Mouse (Mus musculus): ENCODE measurements at regions not wholly inside any gene's neighbourhood (a gene's known extent, or its start where the extent isn't known, plus 50 kb on each side); places are given as distances from the start of the nearest gene placed in this dataset.
A peak's percentile ranks its signal among the peaks of the same experiment; 100 is the strongest.

DNA sequence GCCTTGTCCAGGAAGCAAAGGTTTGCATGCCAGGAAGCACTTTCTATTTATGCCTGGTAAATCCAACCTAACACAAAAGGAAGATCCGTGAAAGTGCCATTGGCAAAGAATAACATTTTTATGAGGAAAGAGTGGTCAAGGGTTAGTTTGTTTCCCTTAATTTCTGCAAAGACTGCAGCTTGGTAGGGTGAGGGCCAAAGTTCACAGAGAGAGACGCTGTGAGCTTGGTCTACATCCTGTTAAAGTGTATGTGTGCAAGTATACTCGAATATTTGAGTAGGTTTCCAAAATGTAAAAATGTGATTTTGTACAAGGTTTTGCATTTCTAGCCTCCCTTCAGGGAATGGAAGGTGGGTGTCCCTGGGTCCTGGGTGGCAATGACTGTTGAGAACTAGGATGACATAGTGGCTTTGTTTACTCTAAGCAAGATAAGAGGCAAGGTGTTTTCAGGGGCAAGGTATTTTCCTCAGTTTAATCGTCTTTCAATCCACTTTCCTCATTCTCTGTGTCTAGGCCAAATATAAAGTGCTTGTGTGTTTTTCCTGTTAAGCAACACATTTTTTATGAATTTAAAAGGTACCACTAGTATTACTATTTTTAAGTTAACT lies 64.3 kb upstream of the Ralgapa2 start:
- peak overlapping the region; percentile 90 for H3K27ac ChIP-seq (replicated peaks; ENCODE audit: insufficient read depth, low read depth, low read length)
- no peaks in the 10 kb centered on the region for H3K27me3 ChIP-seq (ENCODE audit: control insufficient read depth, insufficient read depth, low read length)
- no peaks in the 10 kb centered on the region for H3K36me3 ChIP-seq (ENCODE audit: control insufficient read depth, insufficient read depth, low read length)
- TF ChIP-seq POLR2A (IDR thresholded peaks at IDR 0.05; ENCODE audit: extremely low read depth, insufficient read depth, low read length) (no peak), CTCF (IDR thresholded peaks at IDR 0.05; ENCODE audit: low read depth, low read length) (no peak)
- H3K4me3 ChIP-seq (ENCODE audit: insufficient read depth, low read depth, low read length), result no peak overlapping the region
- no peaks in the 10 kb centered on the region for H3K79me2 ChIP-seq (ENCODE audit: control insufficient read depth, insufficient read depth, low read length)
- WGBS, result 2% methylated on average over 4 of the region's 4 CpGs
- peaks cover 18% of the 10 kb centered on the region for H3K4me1 ChIP-seq (ENCODE audit: control insufficient read depth, insufficient read depth, low read length)
- DNase-seq (ENCODE audit: extremely low read depth, low read depth, low spot score), result peak; percentile 97
- peak overlapping the region; percentile 53 for H3K9ac ChIP-seq (ENCODE audit: low read depth, low read length)

DNA sequence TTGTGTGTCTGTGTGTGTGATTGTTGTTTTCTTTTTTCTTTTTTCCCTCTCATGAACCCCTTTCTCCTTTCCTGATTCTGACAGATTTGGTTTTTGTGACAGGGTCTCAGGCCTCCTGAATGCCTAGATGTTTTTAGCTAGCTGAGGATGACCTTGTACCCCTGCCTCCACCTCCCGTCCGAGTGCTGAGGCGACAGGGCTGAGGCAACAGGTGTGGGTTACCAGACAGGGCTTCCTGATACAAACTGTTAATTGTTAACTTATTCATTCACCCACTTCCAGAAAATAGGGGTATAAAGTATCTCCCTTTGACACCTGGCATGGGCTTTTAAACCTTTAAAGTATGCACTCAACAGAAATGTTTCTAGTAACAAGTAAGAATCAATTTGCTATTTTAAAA lies 65.0 kb upstream of the Ralgapa2 start:
- no peak overlapping the region for H3K9ac ChIP-seq (ENCODE audit: low read depth, low read length)
- no peaks in the 10 kb centered on the region for H3K36me3 ChIP-seq (ENCODE audit: control insufficient read depth, insufficient read depth, low read length)
- H3K27me3 ChIP-seq (ENCODE audit: control insufficient read depth, insufficient read depth, low read length), result no peaks in the 10 kb centered on the region
- DNase-seq (ENCODE audit: extremely low read depth, low read depth, low spot score), result peak; percentile 94
- no peak for TF ChIP-seq CTCF (IDR thresholded peaks at IDR 0.05; ENCODE audit: low read depth, low read length)
- TF ChIP-seq POLR2A (IDR thresholded peaks at IDR 0.05; ENCODE audit: extremely low read depth, insufficient read depth, low read length), result no peak
- peaks cover 18% of the 10 kb centered on the region for H3K4me1 ChIP-seq (ENCODE audit: control insufficient read depth, insufficient read depth, low read length)
- 24% methylated on average over 3 of the region's 3 CpGs for WGBS
- no peaks in the 10 kb centered on the region for H3K79me2 ChIP-seq (ENCODE audit: control insufficient read depth, insufficient read depth, low read length)
- H3K27ac ChIP-seq (replicated peaks; ENCODE audit: insufficient read depth, low read depth, low read length), result peak overlapping the region; percentile 79
- no peak overlapping the region for H3K4me3 ChIP-seq (ENCODE audit: insufficient read depth, low read depth, low read length)

DNA sequence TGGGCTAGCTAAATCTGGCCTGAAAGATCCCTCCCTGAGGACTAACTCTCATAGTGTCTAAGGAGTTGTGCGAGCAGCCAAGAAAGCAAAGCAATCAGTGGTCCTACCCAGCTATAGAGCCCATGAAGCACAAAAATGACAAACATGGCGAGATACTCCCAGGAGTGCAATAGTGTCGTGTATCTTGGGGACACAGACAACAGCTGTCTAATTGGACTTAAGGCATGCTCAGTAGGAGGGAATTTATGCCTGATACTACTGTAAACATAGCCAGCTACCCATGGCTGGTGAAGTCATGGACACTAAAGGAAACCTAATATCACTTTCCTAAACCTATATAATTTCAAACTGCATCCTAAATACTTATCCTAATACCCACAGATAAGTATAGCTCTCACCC lies 69.1 kb upstream of the Ralgapa2 start:
- Histone ChIP-seq H3K9ac (ENCODE audit: low read depth, low read length) (no peak overlapping the region), H3K27ac (replicated peaks; ENCODE audit: insufficient read depth, low read depth, low read length) (no peak overlapping the region), H3K4me3 (ENCODE audit: insufficient read depth, low read depth, low read length) (no peak overlapping the region), H3K36me3 (ENCODE audit: control insufficient read depth, insufficient read depth, low read length) (no peaks in the 10 kb centered on the region), H3K27me3 (ENCODE audit: control insufficient read depth, insufficient read depth, low read length) (no peaks in the 10 kb centered on the region), H3K4me1 (ENCODE audit: control insufficient read depth, insufficient read depth, low read length) (peaks cover 12% of the 10 kb centered on the region), H3K79me2 (ENCODE audit: control insufficient read depth, insufficient read depth, low read length) (no peaks in the 10 kb centered on the region)
- TF ChIP-seq POLR2A (IDR thresholded peaks at IDR 0.05; ENCODE audit: extremely low read depth, insufficient read depth, low read length) (no peak), CTCF (IDR thresholded peaks at IDR 0.05; ENCODE audit: low read depth, low read length) (no peak)
- no peak for DNase-seq (ENCODE audit: extremely low read depth, low read depth, low spot score)
- WGBS, result 99% methylated on average over 3 of the region's 3 CpGs

DNA sequence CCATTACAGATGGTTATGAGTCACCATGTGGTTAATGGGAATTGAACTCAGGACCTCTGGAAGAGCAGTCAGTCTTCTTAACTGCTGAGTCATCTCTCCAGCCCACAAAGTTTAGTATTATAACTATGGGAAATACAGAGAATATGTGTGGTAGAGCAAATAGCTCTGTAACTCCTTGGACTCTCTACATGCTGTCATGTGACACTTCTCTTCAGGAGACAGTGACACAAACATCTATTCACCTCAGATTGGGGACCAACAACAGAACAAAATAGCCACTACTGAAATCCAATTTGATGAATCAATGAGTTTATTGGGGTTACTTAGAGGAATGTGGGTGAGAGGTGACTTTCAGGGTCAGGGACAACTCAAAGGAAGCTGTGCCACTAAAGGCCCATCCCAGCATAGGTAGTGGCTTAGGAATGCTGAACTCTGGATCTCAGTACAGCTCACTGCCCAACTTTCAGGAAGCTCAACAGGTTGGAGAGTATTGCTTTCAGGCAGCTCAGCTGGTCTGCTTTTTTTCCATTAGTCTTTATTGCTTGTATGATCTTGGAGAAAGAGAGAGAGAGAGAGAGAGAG lies 71.8 kb upstream of the Ralgapa2 start:
- TF ChIP-seq CTCF (IDR thresholded peaks at IDR 0.05; ENCODE audit: low read depth, low read length) (no peak), POLR2A (IDR thresholded peaks at IDR 0.05; ENCODE audit: extremely low read depth, insufficient read depth, low read length) (no peak)
- Histone ChIP-seq H3K27me3 (ENCODE audit: control insufficient read depth, insufficient read depth, low read length) (no peaks in the 10 kb centered on the region), H3K79me2 (ENCODE audit: control insufficient read depth, insufficient read depth, low read length) (no peaks in the 10 kb centered on the region), H3K4me3 (ENCODE audit: insufficient read depth, low read depth, low read length) (no peak overlapping the region), H3K4me1 (ENCODE audit: control insufficient read depth, insufficient read depth, low read length) (peaks cover 10% of the 10 kb centered on the region; the same call in 1 of the 2 replicates), H3K27ac (replicated peaks; ENCODE audit: insufficient read depth, low read depth, low read length) (no peak overlapping the region; the same call in 1 of the 2 replicates), H3K9ac (ENCODE audit: low read depth, low read length) (no peak overlapping the region), H3K36me3 (ENCODE audit: control insufficient read depth, insufficient read depth, low read length) (no peaks in the 10 kb centered on the region)
- peak; percentile 78 for DNase-seq (ENCODE audit: extremely low read depth, low read depth, low spot score)

DNA sequence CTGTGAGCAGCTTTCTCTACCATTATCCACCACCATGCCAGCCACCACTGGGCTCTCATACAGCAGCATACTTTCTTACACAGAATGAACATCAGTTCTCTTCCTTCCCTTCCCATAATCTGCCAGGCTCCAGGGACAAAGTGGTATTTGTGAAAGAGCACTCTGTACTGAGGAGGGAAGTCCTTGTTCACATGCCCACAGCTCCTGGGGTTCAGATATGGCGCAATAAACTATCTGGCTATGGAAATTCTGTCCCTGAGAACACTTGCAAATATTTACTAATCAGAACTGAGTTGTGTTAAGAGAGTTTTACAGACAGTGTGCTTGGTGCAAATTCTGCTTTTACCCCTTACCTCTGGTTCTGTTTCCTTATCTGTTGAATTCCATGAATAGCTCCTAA lies 74.2 kb upstream of the Ralgapa2 start:
- peaks cover 10% of the 10 kb centered on the region; the same call in 1 of the 2 replicates for H3K4me1 ChIP-seq (ENCODE audit: control insufficient read depth, insufficient read depth, low read length)
- H3K4me3 ChIP-seq (ENCODE audit: insufficient read depth, low read depth, low read length), result no peak overlapping the region
- TF ChIP-seq CTCF (IDR thresholded peaks at IDR 0.05; ENCODE audit: low read depth, low read length) (no peak), POLR2A (IDR thresholded peaks at IDR 0.05; ENCODE audit: extremely low read depth, insufficient read depth, low read length) (no peak)
- H3K27ac ChIP-seq (replicated peaks; ENCODE audit: insufficient read depth, low read depth, low read length), result peak overlapping the region; percentile 78
- 33% methylated on average over 1 of the region's 1 CpGs for WGBS
- no peaks in the 10 kb centered on the region for H3K79me2 ChIP-seq (ENCODE audit: control insufficient read depth, insufficient read depth, low read length)
- DNase-seq (ENCODE audit: extremely low read depth, low read depth, low spot score), result peak; percentile 99
- H3K36me3 ChIP-seq (ENCODE audit: control insufficient read depth, insufficient read depth, low read length), result no peaks in the 10 kb centered on the region
- no peaks in the 10 kb centered on the region for H3K27me3 ChIP-seq (ENCODE audit: control insufficient read depth, insufficient read depth, low read length)
- no peak overlapping the region for H3K9ac ChIP-seq (ENCODE audit: low read depth, low read length)

DNA sequence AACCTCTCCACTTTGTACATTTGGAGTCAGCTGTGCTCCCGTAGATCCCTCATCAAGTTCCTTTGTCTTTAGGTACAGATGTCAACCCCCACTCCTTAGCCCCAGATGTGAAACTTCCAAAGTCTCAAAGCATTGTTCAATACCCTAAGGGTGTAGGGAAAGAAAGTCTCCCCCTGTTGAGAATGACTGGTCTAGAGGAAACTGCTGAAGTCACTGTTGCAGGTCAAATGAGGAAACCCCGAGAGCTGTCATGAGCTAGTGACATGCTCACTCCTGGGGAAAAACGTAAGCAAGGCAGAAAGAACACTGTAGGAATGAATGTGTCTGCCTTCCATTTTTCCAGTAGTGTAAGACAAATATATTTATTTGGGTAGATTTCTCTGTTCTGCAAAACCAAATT lies 74.8 kb upstream of the Ralgapa2 start:
- no peak overlapping the region for H3K9ac ChIP-seq (ENCODE audit: low read depth, low read length)
- H3K79me2 ChIP-seq (ENCODE audit: control insufficient read depth, insufficient read depth, low read length), result no peaks in the 10 kb centered on the region
- H3K36me3 ChIP-seq (ENCODE audit: control insufficient read depth, insufficient read depth, low read length), result no peaks in the 10 kb centered on the region
- H3K4me1 ChIP-seq (ENCODE audit: control insufficient read depth, insufficient read depth, low read length), result peaks cover 10% of the 10 kb centered on the region; the same call in 1 of the 2 replicates
- H3K27ac ChIP-seq (replicated peaks; ENCODE audit: insufficient read depth, low read depth, low read length), result peak overlapping the region; percentile 78
- peak; percentile 68 for DNase-seq (ENCODE audit: extremely low read depth, low read depth, low spot score)
- H3K27me3 ChIP-seq (ENCODE audit: control insufficient read depth, insufficient read depth, low read length), result no peaks in the 10 kb centered on the region
- no peak overlapping the region for H3K4me3 ChIP-seq (ENCODE audit: insufficient read depth, low read depth, low read length)
- no peak for TF ChIP-seq POLR2A (IDR thresholded peaks at IDR 0.05; ENCODE audit: extremely low read depth, insufficient read depth, low read length)
- no peak for TF ChIP-seq CTCF (IDR thresholded peaks at IDR 0.05; ENCODE audit: low read depth, low read length)
- 39% methylated on average over 3 of the region's 3 CpGs for WGBS
